Mouse (Mus musculus) embryo, embryonic 10.5 days (tissue): Measurements from ENCODE around the gene Nfe2l2.
"Not testable (repeated sequence)": the region's sequence is repeated elsewhere in the genome, so short reads cannot be mapped to it uniquely, and the experiment has no call there.

Experiments used
- DNase-seq: peaks from one replicate; pipeline ENCODE4 v3.0.0-alpha.2; 2015; ENCODE audit warnings: low spot score

Nfe2l2 gene

GRCm38 (mm10) chr2:75713083-75713482 is 8.6 kb upstream of the Nfe2l2 start:
- DNase-seq: no peak

GRCm38 (mm10) chr2:75707420-75707819 is 3.0 kb upstream of the Nfe2l2 start:
- DNase-seq: no peak

- DNase-seq: no peak
Measured at GRCm38 (mm10) chr2:75706435-75706834, 2.0 kb upstream of the Nfe2l2 start.

GRCm38 (mm10) chr2:75705162-75705752 is 816 bp upstream of the Nfe2l2 start:
- peak; percentile 69 for DNase-seq

- DNase-seq: peak; percentile 95
Measured at GRCm38 (mm10) chr2:75703375-75704181, 863 bp downstream of the Nfe2l2 start.

GRCm38 (mm10) chr2:75702588-75702976 is 1.9 kb downstream of the Nfe2l2 start:
- peak; percentile 31 for DNase-seq

- DNase-seq: no peak
Measured at GRCm38 (mm10) chr2:75701822-75702587, 2.4 kb downstream of the Nfe2l2 start.

GRCm38 (mm10) chr2:75701207-75701606 is 3.2 kb downstream of the Nfe2l2 start:
- DNase-seq: no peak

- DNase-seq: no peak
Measured at GRCm38 (mm10) chr2:75700543-75700942, 3.9 kb downstream of the Nfe2l2 start.

GRCm38 (mm10) chr2:75698874-75699273 is 5.6 kb downstream of the Nfe2l2 start:
- DNase-seq: no peak

GRCm38 (mm10) chr2:75698007-75698406 is 6.4 kb downstream of the Nfe2l2 start:
- no peak for DNase-seq

GRCm38 (mm10) chr2:75697222-75697621 is 7.2 kb downstream of the Nfe2l2 start:
- no peak for DNase-seq

GRCm38 (mm10) chr2:75696371-75696770 is 8.1 kb downstream of the Nfe2l2 start:
- DNase-seq: no peak

- DNase-seq: no peak
Measured at GRCm38 (mm10) chr2:75695676-75696350, 8.6 kb downstream of the Nfe2l2 start.

- DNase-seq: not testable (repeated sequence)
Measured at GRCm38 (mm10) chr2:75694926-75695325, 9.5 kb downstream of the Nfe2l2 start.

GRCm38 (mm10) chr2:75692369-75692768 is 12.1 kb downstream of the Nfe2l2 start:
- no peak for DNase-seq

- DNase-seq: no peak
Measured at GRCm38 (mm10) chr2:75691316-75691715, 13.1 kb downstream of the Nfe2l2 start.

GRCm38 (mm10) chr2:75690656-75691055 is 13.8 kb downstream of the Nfe2l2 start:
- DNase-seq: no peak

- no peak for DNase-seq
Measured at GRCm38 (mm10) chr2:75689482-75690158, 14.8 kb downstream of the Nfe2l2 start.

- DNase-seq: no peak
Measured at GRCm38 (mm10) chr2:75688901-75689300, 15.5 kb downstream of the Nfe2l2 start.

GRCm38 (mm10) chr2:75687040-75687749 is 17.2 kb downstream of the Nfe2l2 start:
- no peak for DNase-seq
